Mouse (Mus musculus) neural tube, embryonic 14.5 days (tissue): ENCODE measurements at regions not wholly inside any gene's neighbourhood (a gene's known extent, or its start where the extent isn't known, plus 50 kb on each side); places are given as distances from the start of the nearest gene placed in this dataset.

Experiments used
- ATAC-seq: fragments of 200-750 bp; cut with Nextera tagmentation; 2 replicates; pipeline ENCODE4 v1.8.0; 2017; ENCODE audit warnings: low read depth, mild to moderate bottlenecking, moderate TSS enrichment, moderate library complexity
- H3K27ac ChIP-seq: fragments of 300-500 bp; sonication (generic); 2 replicates; pipeline ENCODE4 v1.5.1; 2014; ENCODE audit warnings: low read depth, mild to moderate bottlenecking, control low read depth, low read length, moderate library complexity, mixed read lengths
- H3K27me3 ChIP-seq: fragments of 300-500 bp; sonication (generic); 2 replicates; pipeline ENCODE4 v1.6.1; 2014; ENCODE audit warnings: low read length; ENCODE audit not compliant: control insufficient read depth, insufficient read depth
- H3K36me3 ChIP-seq: fragments of 300-500 bp; sonication (generic); 2 replicates; pipeline ENCODE4 v1.6.1; 2014; ENCODE audit warnings: low read length, mixed read lengths; ENCODE audit not compliant: control insufficient read depth, insufficient read depth
- H3K4me1 ChIP-seq: fragments of 300-500 bp; sonication (generic); 2 replicates; pipeline ENCODE4 v1.6.1; 2014; ENCODE audit warnings: low read length; ENCODE audit not compliant: control insufficient read depth, insufficient read depth
- H3K4me2 ChIP-seq: fragments of 300-500 bp; sonication (generic); 2 replicates; pipeline ENCODE4 v1.6.1; 2014; ENCODE audit warnings: mild to moderate bottlenecking, low read depth, low read length, control low read depth
- H3K4me3 ChIP-seq: fragments of 300-500 bp; sonication (generic); 2 replicates; pipeline ENCODE4 v1.5.1; 2014; ENCODE audit warnings: low read depth, low read length, control low read depth, mixed read lengths
- H3K9ac ChIP-seq: fragments of 300-500 bp; sonication (generic); replicated peaks from 2 replicates; pipeline ENCODE4 v1.6.1; 2014; ENCODE audit warnings: low read depth, mild to moderate bottlenecking, control low read depth, low read length, mixed read lengths
- H3K9me3 ChIP-seq: fragments of 300-500 bp; sonication (generic); 2 replicates; pipeline ENCODE4 v1.6.1; 2016; ENCODE audit warnings: low read length; ENCODE audit not compliant: control insufficient read depth
- WGBS: fragments of 180-500 bp; shearing (Covaris S2); extraction: QIAGEN DNeasy Blood & Tissue Kit; methylation state at CpG from one replicate; pipeline ENCODE4 v1.1.7; 2014; 5-methylcytosine and 5-hydroxymethylcytosine counted together

DNA sequence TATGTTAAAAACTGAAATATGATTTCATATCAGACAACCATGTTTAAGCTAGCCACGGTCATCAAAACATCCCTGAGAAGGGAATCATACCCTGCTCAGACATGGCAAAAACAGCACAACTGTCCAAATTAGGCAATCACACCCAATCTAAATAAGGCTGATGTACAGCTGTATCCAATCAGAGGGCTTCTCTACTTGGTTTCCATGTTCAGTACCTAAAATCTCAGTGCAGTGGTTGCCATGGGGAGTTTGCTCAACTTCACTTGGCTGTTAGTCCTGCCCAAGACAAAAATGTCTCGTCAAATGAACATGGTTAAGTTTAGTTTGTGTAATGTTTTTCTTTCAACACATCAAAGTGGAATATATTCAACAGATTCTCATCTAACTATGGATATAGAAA, 987.0 kb downstream of the Cdh9 start:
- WGBS = 93% methylated on average over 2 of the region's 2 CpGs
- Histone ChIP-seq H3K4me1 (no peaks in the 10 kb centered on the region), H3K9me3 (no peaks in the 10 kb centered on the region), H3K27me3 (no peaks in the 10 kb centered on the region), H3K4me3 (no peak overlapping the region), H3K36me3 (no peaks in the 10 kb centered on the region), H3K9ac (no peak overlapping the region), H3K4me2 (no peak overlapping the region), H3K27ac (no peak overlapping the region)
- ATAC-seq = no peak

DNA sequence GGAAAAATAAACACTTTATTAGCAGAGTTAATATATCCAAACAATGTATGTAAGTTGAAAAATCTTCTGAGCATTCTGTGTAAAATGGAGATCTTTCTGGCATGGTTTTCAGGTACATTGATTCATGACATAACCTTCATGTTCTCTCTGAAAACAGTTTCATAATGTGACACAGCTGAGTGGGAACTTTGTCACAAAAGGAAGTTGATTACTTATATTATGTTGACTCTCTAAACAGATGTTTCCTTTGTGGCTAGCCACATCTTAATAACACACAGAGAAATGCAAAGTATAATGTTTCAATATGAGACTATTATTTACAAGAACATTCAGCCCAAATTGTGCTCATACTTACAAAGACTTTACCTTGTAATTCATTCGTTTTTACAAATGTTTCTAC, 1002.1 kb downstream of the Cdh9 start:
- Histone ChIP-seq H3K27ac (no peak overlapping the region), H3K9me3 (no peaks in the 10 kb centered on the region), H3K4me1 (no peaks in the 10 kb centered on the region), H3K4me3 (no peak overlapping the region), H3K9ac (no peak overlapping the region), H3K36me3 (no peaks in the 10 kb centered on the region), H3K4me2 (no peak overlapping the region), H3K27me3 (no peaks in the 10 kb centered on the region)
- no peak for ATAC-seq
- 42% methylated on average over 1 of the region's 1 CpGs for WGBS

DNA sequence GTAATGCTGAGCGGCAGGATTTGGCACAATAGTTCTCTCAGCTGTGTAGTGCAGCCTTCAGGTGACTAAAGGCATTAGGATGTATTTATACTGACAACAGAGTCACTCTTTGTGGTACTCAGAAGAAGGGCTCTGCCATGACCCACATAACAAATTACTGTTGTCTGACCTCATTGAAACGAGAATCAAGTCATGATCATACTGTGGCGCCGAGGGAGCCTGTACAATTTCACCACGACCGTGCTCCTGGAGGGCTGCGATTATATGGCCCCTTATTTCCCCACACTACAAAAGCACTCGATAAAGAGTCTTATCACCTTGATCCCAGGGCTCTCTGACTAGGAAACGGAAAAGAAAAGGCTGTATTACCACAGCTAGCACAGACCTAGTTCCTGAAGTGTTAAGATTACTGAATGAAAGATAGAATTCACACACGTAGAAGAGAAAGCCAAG, 1041.7 kb downstream of the Cdh9 start:
- H3K4me1 ChIP-seq = no peaks in the 10 kb centered on the region
- no peak overlapping the region for H3K4me2 ChIP-seq
- no peaks in the 10 kb centered on the region for H3K36me3 ChIP-seq
- H3K9me3 ChIP-seq = no peaks in the 10 kb centered on the region
- H3K27ac ChIP-seq = no peak overlapping the region
- no peak overlapping the region for H3K4me3 ChIP-seq
- no peak overlapping the region for H3K9ac ChIP-seq
- WGBS = 59% methylated on average over 10 of the region's 10 CpGs
- 0 out of 2 replicates have a peak, but pooled peaks have one; percentile 28 for ATAC-seq
- H3K27me3 ChIP-seq = no peaks in the 10 kb centered on the region

DNA sequence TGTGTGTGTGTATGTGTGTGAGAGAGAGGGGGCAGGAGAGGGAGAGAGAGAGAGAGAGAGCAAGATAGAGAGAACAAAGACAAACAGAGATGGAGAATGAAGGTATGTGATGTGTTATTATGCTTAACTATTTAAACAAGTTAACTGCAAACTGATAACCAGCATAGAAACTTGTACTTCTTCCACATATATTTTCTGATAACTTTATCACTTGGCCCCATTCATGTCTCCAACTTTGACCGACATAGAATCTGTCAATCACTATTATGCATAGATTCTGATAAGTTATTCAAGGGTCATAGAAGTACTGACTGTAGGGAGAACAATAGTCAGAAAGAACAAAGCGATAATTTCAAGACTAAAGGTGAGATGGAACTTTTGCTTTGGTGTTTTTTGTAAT, 1039.0 kb upstream of the Cdh10 start:
- Histone ChIP-seq H3K4me2 (no peak overlapping the region), H3K27me3 (no peaks in the 10 kb centered on the region), H3K27ac (no peak overlapping the region), H3K4me3 (no peak overlapping the region), H3K9me3 (no peaks in the 10 kb centered on the region), H3K4me1 (no peaks in the 10 kb centered on the region), H3K9ac (no peak overlapping the region), H3K36me3 (no peaks in the 10 kb centered on the region)
- no peak for ATAC-seq
- 90% methylated on average over 2 of the region's 2 CpGs for WGBS

DNA sequence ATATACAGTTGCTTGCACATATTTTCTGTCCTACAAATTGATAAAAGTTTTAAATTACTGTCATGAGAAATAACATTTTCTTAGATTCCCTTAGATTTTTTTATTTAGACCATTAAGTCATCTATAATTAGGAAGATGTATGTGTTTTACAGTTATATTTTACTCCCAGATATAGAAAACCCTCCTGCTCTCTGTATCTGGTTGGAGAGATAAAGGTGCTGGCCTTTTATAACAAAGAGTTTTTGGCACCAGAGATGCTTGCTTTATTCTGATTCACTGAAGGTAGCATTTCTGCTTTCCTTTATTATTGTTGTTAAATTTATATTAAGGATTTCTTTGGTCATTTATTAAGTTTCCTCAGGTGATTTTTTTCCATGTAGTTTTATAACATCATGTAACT, 1035.4 kb upstream of the Cdh10 start:
- Histone ChIP-seq H3K9ac (no peak overlapping the region), H3K4me1 (no peaks in the 10 kb centered on the region), H3K36me3 (no peaks in the 10 kb centered on the region), H3K4me3 (no peak overlapping the region), H3K9me3 (no peaks in the 10 kb centered on the region), H3K4me2 (no peak overlapping the region), H3K27me3 (no peaks in the 10 kb centered on the region), H3K27ac (no peak overlapping the region)
- ATAC-seq = no peak

DNA sequence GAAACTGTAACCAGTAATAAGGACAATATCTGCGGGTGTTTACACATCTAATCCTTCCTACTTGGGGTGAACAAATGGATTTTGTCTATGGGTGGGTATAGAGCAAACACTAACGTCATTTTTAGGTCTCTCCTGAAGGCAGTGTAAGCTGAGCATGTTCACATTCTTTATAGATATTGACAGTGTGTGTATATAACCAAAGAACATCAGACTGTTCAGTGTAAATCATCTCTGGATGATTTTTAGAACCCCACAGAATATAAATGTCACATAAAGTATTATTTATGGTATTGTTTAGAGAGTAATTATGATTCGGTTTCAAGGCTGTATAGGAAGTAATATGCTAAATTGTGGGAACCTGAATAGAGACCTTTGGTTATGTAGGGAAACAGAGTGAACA, 1021.2 kb upstream of the Cdh10 start:
- Histone ChIP-seq H3K4me2 (no peak overlapping the region), H3K9me3 (no peaks in the 10 kb centered on the region), H3K9ac (no peak overlapping the region), H3K27me3 (no peaks in the 10 kb centered on the region), H3K36me3 (no peaks in the 10 kb centered on the region), H3K4me1 (no peaks in the 10 kb centered on the region), H3K27ac (no peak overlapping the region), H3K4me3 (no peak overlapping the region)
- 66% methylated on average over 3 of the region's 3 CpGs for WGBS
- peak; percentile 51; the same call in 1 of the 2 replicates for ATAC-seq

DNA sequence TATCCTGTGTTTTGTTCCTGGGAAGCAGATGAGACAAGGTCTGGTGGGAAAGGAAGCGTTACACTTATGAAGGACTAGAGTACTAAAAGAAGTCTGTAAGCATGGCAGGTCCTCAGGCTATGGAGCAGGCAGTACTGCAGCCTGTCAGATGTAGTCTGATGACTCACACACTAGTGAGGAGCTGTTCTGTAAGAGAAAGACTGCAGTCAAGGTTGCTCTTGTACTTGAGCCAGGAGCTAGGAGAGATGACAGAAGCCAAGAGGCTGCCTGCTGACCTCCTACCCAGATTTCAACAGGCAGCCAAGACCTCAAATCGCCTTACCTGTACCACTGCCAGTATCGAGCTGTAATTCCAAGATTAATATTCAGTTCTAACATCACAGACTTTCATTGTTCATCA, 1017.3 kb upstream of the Cdh10 start:
- no peak overlapping the region for H3K9ac ChIP-seq
- WGBS = 75% methylated on average over 3 of the region's 3 CpGs
- ATAC-seq = no peak

DNA sequence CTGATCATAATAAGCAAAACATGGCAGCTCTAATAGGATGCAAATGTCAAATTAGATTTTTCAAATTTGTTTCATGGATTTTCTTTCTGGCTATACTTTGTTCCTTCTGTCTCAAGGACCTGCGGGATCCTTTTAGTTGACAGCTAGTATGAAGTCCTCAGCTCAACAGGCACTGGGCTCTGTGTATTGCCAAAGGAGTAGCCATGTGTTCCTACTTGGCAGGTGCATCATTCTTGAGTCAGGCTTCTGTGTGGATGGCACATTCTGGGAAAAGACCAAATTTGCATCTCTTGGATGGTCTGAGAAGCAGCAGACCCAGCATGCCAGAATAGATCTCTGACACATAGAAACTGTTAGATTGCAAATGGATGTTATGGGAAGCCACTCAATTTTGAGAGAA, 1015.6 kb upstream of the Cdh10 start:
- Histone ChIP-seq H3K27me3 (no peaks in the 10 kb centered on the region), H3K9me3 (no peaks in the 10 kb centered on the region), H3K36me3 (no peaks in the 10 kb centered on the region), H3K9ac (no peak overlapping the region), H3K27ac (no peak overlapping the region), H3K4me3 (no peak overlapping the region), H3K4me2 (no peak overlapping the region), H3K4me1 (no peaks in the 10 kb centered on the region)
- ATAC-seq = no peak
- WGBS = 90% methylated on average over 1 of the region's 1 CpGs

More for the DNA sequence above, 1017.3 kb upstream of the Cdh10 start:
- Histone ChIP-seq H3K4me1 (no peaks in the 10 kb centered on the region), H3K4me2 (no peak overlapping the region), H3K4me3 (no peak overlapping the region), H3K9me3 (no peaks in the 10 kb centered on the region), H3K27me3 (no peaks in the 10 kb centered on the region), H3K36me3 (no peaks in the 10 kb centered on the region), H3K27ac (no peak overlapping the region)

DNA sequence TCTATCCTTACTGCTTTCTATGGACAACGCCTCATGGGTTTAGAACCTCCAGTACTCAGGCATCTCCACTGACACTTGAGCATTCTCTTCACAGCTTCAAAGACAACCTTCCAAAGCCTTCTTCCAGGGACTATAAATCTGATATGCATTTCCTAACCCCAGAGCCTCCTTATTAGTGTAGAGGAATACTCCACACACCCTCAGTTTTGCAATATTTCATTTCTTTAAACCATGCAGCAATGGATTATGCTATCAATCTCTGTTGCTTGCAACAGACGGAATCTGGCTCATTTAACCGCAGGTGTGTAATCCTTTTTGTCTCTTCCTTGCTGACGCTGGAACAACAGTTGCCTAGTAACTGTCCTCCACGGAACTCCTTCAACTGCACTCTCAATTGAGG, 988.4 kb upstream of the Cdh10 start:
- H3K4me3 ChIP-seq = no peak overlapping the region
- no peak overlapping the region for H3K9ac ChIP-seq
- no peak overlapping the region for H3K27ac ChIP-seq
- H3K27me3 ChIP-seq = no peaks in the 10 kb centered on the region
- H3K4me2 ChIP-seq = no peak overlapping the region
- H3K9me3 ChIP-seq = no peaks in the 10 kb centered on the region
- no peak for ATAC-seq
- H3K36me3 ChIP-seq = no peaks in the 10 kb centered on the region
- no peaks in the 10 kb centered on the region for H3K4me1 ChIP-seq
- WGBS = 84% methylated on average over 5 of the region's 5 CpGs

DNA sequence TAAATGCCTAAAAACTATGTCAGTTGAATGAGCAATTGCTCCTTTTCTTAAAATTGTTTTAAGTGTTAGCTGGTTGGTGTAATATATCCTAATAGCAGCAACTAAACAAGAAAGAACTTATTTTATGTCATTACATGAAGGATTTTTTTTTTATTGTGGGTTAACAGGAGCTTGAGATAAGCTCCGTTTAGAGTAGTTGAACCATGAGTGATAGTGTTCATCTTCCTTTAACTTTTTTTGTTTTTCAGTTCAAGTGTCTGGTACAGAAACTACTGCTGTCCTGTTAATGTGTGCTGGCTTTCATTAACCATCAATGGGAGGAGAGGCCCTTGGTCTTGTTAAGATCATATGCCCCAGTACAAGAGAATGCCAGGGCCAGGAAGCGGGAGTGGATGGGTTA, 986.8 kb upstream of the Cdh10 start:
- Histone ChIP-seq H3K27ac (no peak overlapping the region), H3K36me3 (no peaks in the 10 kb centered on the region), H3K4me2 (no peak overlapping the region), H3K9ac (no peak overlapping the region), H3K9me3 (no peaks in the 10 kb centered on the region), H3K4me3 (no peak overlapping the region), H3K4me1 (no peaks in the 10 kb centered on the region), H3K27me3 (no peaks in the 10 kb centered on the region)
- no peak for ATAC-seq
- 88% methylated on average over 2 of the region's 2 CpGs for WGBS
